Mouse (Mus musculus) right cerebral cortex, postnatal 25 days (tissue): ENCODE results near the gene Glod4.

ENCODE experiments used
- DNase-seq: peaks from one replicate; pipeline ENCODE4 v3.0.0; 2022

Gene Glod4

GRCm38 (mm10) chr11:76242901-76243810, at the start of gene Glod4, which contains the start of gene Mrm3:
TSS of gene Glod4 (minus strand) at chr11:76243725.
TSS of gene Mrm3 (plus strand) at chr11:76243715.
- DNase-seq, result peak; percentile 92

- no peak for DNase-seq
These were observed 49.3 kb upstream of the Glod4 start for GRCm38 (mm10) chr11:76292831-76293230.

- no peak for DNase-seq
These were observed 48.9 kb upstream of the Glod4 start for GRCm38 (mm10) chr11:76292398-76292797.

- DNase-seq, result no peak
These were observed 48.4 kb upstream of the Glod4 start for GRCm38 (mm10) chr11:76291960-76292359.

GRCm38 (mm10) chr11:76290367-76290766, 46.8 kb upstream of the Glod4 start:
- peak; percentile 34 for DNase-seq

GRCm38 (mm10) chr11:76288645-76289044, 45.1 kb upstream of the Glod4 start:
- DNase-seq, result peak; percentile 35

- no peak for DNase-seq
These were observed 43.8 kb upstream of the Glod4 start for GRCm38 (mm10) chr11:76287301-76287700.

- no peak for DNase-seq
These were observed 43.1 kb upstream of the Glod4 start for GRCm38 (mm10) chr11:76286534-76287126.

- peak; percentile 15 for DNase-seq
These were observed 42.0 kb upstream of the Glod4 start for GRCm38 (mm10) chr11:76285431-76286075.

GRCm38 (mm10) chr11:76283841-76284240, 40.3 kb upstream of the Glod4 start:
- no peak for DNase-seq

- no peak for DNase-seq
These were observed 36.4 kb upstream of the Glod4 start for GRCm38 (mm10) chr11:76279971-76280370.

- DNase-seq, result no peak
These were observed 35.7 kb upstream of the Glod4 start for GRCm38 (mm10) chr11:76278960-76279852.

GRCm38 (mm10) chr11:76272440-76272839, 28.9 kb upstream of the Glod4 start:
- no peak for DNase-seq

GRCm38 (mm10) chr11:76268521-76269065, 25.1 kb upstream of the Glod4 start:
- DNase-seq, result no peak

GRCm38 (mm10) chr11:76268001-76268459, 24.5 kb upstream of the Glod4 start:
- no peak for DNase-seq

- no peak for DNase-seq
These were observed 24.0 kb upstream of the Glod4 start for GRCm38 (mm10) chr11:76267550-76267949.

GRCm38 (mm10) chr11:76262611-76263351, 19.3 kb upstream of the Glod4 start:
- no peak for DNase-seq

GRCm38 (mm10) chr11:76261224-76261623, 17.7 kb upstream of the Glod4 start:
- DNase-seq, result no peak

GRCm38 (mm10) chr11:76260208-76261050, 16.9 kb upstream of the Glod4 start:
- DNase-seq, result no peak

GRCm38 (mm10) chr11:76258511-76258910, 15.0 kb upstream of the Glod4 start:
- no peak for DNase-seq
